Mouse (Mus musculus): ENCODE results near the gene Tgm5. TPM values are rescaled to one million over a fixed set of nuclear protein-coding genes. Genes with fewer than 3 reads are reported as not detected.

Gene Tgm5
- total RNA-seq, 2 experiments from 2014 or later: not detected

Other genes with a start within 250 kb of the Tgm5 start
- 10 to 100 TPM; 18.5 to 19.5 TPM for gene Cdan1, start 235.7 kb downstream of the Tgm5 start, total RNA-seq (2021)
- 10 to 100 TPM; 14.4 to 16.4 TPM for gene Ttbk2, start 235.2 kb downstream of the Tgm5 start, total RNA-seq (2021)
- 10 to 100 TPM; 25.9 to 31.9 TPM for gene Ubr1, start 115.1 kb downstream of the Tgm5 start, total RNA-seq (2021)
- 1 to 10 TPM; 3.3 to 5.0 TPM for gene Tmem62, start 108.8 kb downstream of the Tgm5 start, total RNA-seq (2021)
- gene Ccndbp1, start 77.4 kb downstream of the Tgm5 start, total RNA-seq (2021): 10 to 100 TPM; 28.4 to 31.7 TPM
- gene Epb42, start 48.8 kb downstream of the Tgm5 start, total RNA-seq (2021): under 1 TPM; 0.47 to 0.93 TPM
- not detected for gene Tgm7, start 24.0 kb upstream of the Tgm5 start, total RNA-seq (2021)
- gene Adal, start 54.6 kb upstream of the Tgm5 start, total RNA-seq (2021): 10 to 100 TPM; 10.4 to 13.6 TPM
- 10 to 100 TPM; 10.2 to 12.6 TPM for gene Lcmt2, start 54.8 kb upstream of the Tgm5 start, total RNA-seq (2021)
- 10 to 100 TPM; 16.1 to 18.0 TPM for gene Tubgcp4, start 84.8 kb upstream of the Tgm5 start, total RNA-seq (2021)
- gene Zscan29, start 85.3 kb upstream of the Tgm5 start, total RNA-seq (2021): 1 to 10 TPM; 8.0 to 9.5 TPM
- 10 to 100 TPM; 51.6 to 57.8 TPM for gene Trp53bp1, start 185.6 kb upstream of the Tgm5 start, total RNA-seq (2021)
- 10 to 100 TPM in 1 of 2 experiments, 1 to 10 TPM in 1; 9.6 to 12.2 TPM for gene Map1a, start 203.8 kb upstream of the Tgm5 start, total RNA-seq (2021)

Data from heart, postnatal 10 days (tissue).